Mouse (Mus musculus) fat pad, adult 2 months (tissue): ENCODE results near the gene Smco4.
A peak's percentile ranks its signal among the peaks of the same experiment; 100 is the strongest.

Source experiments
- DNase-seq: peaks from one replicate; pipeline ENCODE4 v3.0.0-alpha.2; 2011; ENCODE audit warnings: low read depth, low spot score; ENCODE audit errors: extremely low read depth

Smco4 gene

GRCm38 (mm10) chr9:15506863-15507262, 13.6 kb downstream of the Smco4 start:
- no peak for DNase-seq

- DNase-seq = no peak
Measured at GRCm38 (mm10) chr9:15507431-15507875, 14.2 kb downstream of the Smco4 start.

GRCm38 (mm10) chr9:15509363-15509762, 16.1 kb downstream of the Smco4 start:
- no peak for DNase-seq

GRCm38 (mm10) chr9:15510557-15511310, 17.5 kb downstream of the Smco4 start:
- no peak for DNase-seq

- peak; percentile 74 for DNase-seq
Measured at GRCm38 (mm10) chr9:15512918-15513317, 19.7 kb downstream of the Smco4 start.

- no peak for DNase-seq
Measured at GRCm38 (mm10) chr9:15516007-15516406, 22.8 kb downstream of the Smco4 start.

- DNase-seq = no peak
Measured at GRCm38 (mm10) chr9:15517979-15518378, 24.7 kb downstream of the Smco4 start.

GRCm38 (mm10) chr9:15522348-15522747, 29.1 kb downstream of the Smco4 start:
- DNase-seq = peak; percentile 99

- DNase-seq = no peak
Measured at GRCm38 (mm10) chr9:15522887-15523286, 29.7 kb downstream of the Smco4 start.

- no peak for DNase-seq
Measured at GRCm38 (mm10) chr9:15523646-15524045, 30.4 kb downstream of the Smco4 start.

GRCm38 (mm10) chr9:15525246-15525645, 32.0 kb downstream of the Smco4 start:
- DNase-seq = no peak

GRCm38 (mm10) chr9:15526539-15526938, 33.3 kb downstream of the Smco4 start:
- no peak for DNase-seq

GRCm38 (mm10) chr9:15527846-15528245, 34.6 kb downstream of the Smco4 start:
- peak; percentile 83 for DNase-seq

GRCm38 (mm10) chr9:15528368-15528767, 35.1 kb downstream of the Smco4 start:
- no peak for DNase-seq

- DNase-seq = no peak
Measured at GRCm38 (mm10) chr9:15529275-15529964, 36.2 kb downstream of the Smco4 start.

- DNase-seq = no peak
Measured at GRCm38 (mm10) chr9:15529965-15530320, 36.7 kb downstream of the Smco4 start.

- DNase-seq = no peak
Measured at GRCm38 (mm10) chr9:15531204-15531603, 38.0 kb downstream of the Smco4 start.

- DNase-seq = no peak
Measured at GRCm38 (mm10) chr9:15533336-15534070, 40.3 kb downstream of the Smco4 start.

- DNase-seq = no peak
Measured at GRCm38 (mm10) chr9:15534110-15534509, 40.9 kb downstream of the Smco4 start.

GRCm38 (mm10) chr9:15535418-15535817, 42.2 kb downstream of the Smco4 start:
- no peak for DNase-seq

- DNase-seq = no peak
Measured at GRCm38 (mm10) chr9:15536861-15537426, 43.7 kb downstream of the Smco4 start.
